Mouse (Mus musculus) neural tube, embryonic 14.5 days (tissue): Measurements from ENCODE around the gene Cnih3. TPM values are rescaled to one million over a fixed set of nuclear protein-coding genes. Genes with fewer than 3 reads are reported as not detected.

Experiments
- ATAC-seq: fragments of 200-750 bp; cut with Nextera tagmentation; 2 replicates; pipeline ENCODE4 v1.8.0; 2017; ENCODE audit warnings: low read depth, mild to moderate bottlenecking, moderate TSS enrichment, moderate library complexity
- H3K27ac ChIP-seq: fragments of 300-500 bp; sonication (generic); 2 replicates; pipeline ENCODE4 v1.5.1; 2014; ENCODE audit warnings: low read depth, mild to moderate bottlenecking, control low read depth, low read length, moderate library complexity, mixed read lengths
- H3K27me3 ChIP-seq: fragments of 300-500 bp; sonication (generic); 2 replicates; pipeline ENCODE4 v1.6.1; 2014; ENCODE audit warnings: low read length; ENCODE audit not compliant: control insufficient read depth, insufficient read depth
- H3K36me3 ChIP-seq: fragments of 300-500 bp; sonication (generic); 2 replicates; pipeline ENCODE4 v1.6.1; 2014; ENCODE audit warnings: low read length, mixed read lengths; ENCODE audit not compliant: control insufficient read depth, insufficient read depth
- H3K4me1 ChIP-seq: fragments of 300-500 bp; sonication (generic); 2 replicates; pipeline ENCODE4 v1.6.1; 2014; ENCODE audit warnings: low read length; ENCODE audit not compliant: control insufficient read depth, insufficient read depth
- H3K4me2 ChIP-seq: fragments of 300-500 bp; sonication (generic); 2 replicates; pipeline ENCODE4 v1.6.1; 2014; ENCODE audit warnings: mild to moderate bottlenecking, low read depth, low read length, control low read depth
- H3K4me3 ChIP-seq: fragments of 300-500 bp; sonication (generic); 2 replicates; pipeline ENCODE4 v1.5.1; 2014; ENCODE audit warnings: low read depth, low read length, control low read depth, mixed read lengths
- H3K9ac ChIP-seq: fragments of 300-500 bp; sonication (generic); replicated peaks from 2 replicates; pipeline ENCODE4 v1.6.1; 2014; ENCODE audit warnings: low read depth, mild to moderate bottlenecking, control low read depth, low read length, mixed read lengths
- H3K9me3 ChIP-seq: fragments of 300-500 bp; sonication (generic); 2 replicates; pipeline ENCODE4 v1.6.1; 2016; ENCODE audit warnings: low read length; ENCODE audit not compliant: control insufficient read depth
- WGBS: fragments of 180-500 bp; shearing (Covaris S2); extraction: QIAGEN DNeasy Blood & Tissue Kit; methylation state at CpG from one replicate; pipeline ENCODE4 v1.1.7; 2014; 5-methylcytosine and 5-hydroxymethylcytosine counted together
- polyA plus RNA-seq: library from polyadenylated mRNA; unstranded; fragments of >200 nt; fragmentation: Nextera tagmentation; extraction: Ambion mirVana; gene quantifications from 2 replicates; pipeline ENCODE4 v1.2.1, GENCODE M21; 2014

The Cnih3 gene
- polyA plus RNA-seq, 1 experiment from 2014 or later: 25.7 TPM

GRCm38 (mm10) chr1:181465027-181465426, 112.6 kb downstream of the Cnih3 start:
- Histone ChIP-seq H3K27me3 (no peaks in the 10 kb centered on the region), H3K9me3 (no peaks in the 10 kb centered on the region), H3K4me1 (no peaks in the 10 kb centered on the region; the same call in 1 of the 2 replicates), H3K9ac (no peak overlapping the region), H3K27ac (no peak overlapping the region), H3K36me3 (no peaks in the 10 kb centered on the region), H3K4me2 (no peak overlapping the region), H3K4me3 (no peak overlapping the region)
- ATAC-seq: no peak
- 41% methylated on average over 5 of the region's 5 CpGs for WGBS

DNA sequence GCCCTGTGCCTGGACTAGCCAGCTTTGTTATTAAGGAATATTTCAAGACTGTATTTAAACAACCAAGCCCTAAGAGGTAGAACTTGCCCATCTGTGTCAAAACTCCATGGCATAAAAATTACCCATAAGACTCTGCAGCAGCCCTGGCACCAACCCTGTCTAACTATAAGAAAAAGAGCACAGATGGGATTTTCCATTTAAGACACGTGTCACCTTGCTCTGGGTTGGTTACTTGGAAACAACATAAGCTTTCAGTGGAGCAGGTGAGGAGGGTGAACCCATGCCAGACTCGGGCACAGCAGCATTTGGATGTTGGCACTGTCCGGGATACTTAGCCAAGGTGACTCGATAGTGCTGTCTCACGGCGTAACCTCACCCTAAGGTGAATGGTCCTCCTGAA, 113.6 kb downstream of the Cnih3 start:
- Histone ChIP-seq H3K9me3 (no peaks in the 10 kb centered on the region), H3K27me3 (no peaks in the 10 kb centered on the region), H3K36me3 (no peaks in the 10 kb centered on the region), H3K27ac (no peak overlapping the region), H3K4me2 (no peak overlapping the region), H3K4me1 (no peaks in the 10 kb centered on the region; the same call in 1 of the 2 replicates), H3K4me3 (no peak overlapping the region), H3K9ac (no peak overlapping the region)
- ATAC-seq: no peak
- WGBS: 91% methylated on average over 6 of the region's 6 CpGs

- ATAC-seq: peak; percentile 61; the same call in 1 of the 2 replicates
- no peaks in the 10 kb centered on the region for H3K27me3 ChIP-seq
- no peaks in the 10 kb centered on the region for H3K36me3 ChIP-seq
- no peaks in the 10 kb centered on the region; the same call in 1 of the 2 replicates for H3K4me1 ChIP-seq
- no peak overlapping the region for H3K9ac ChIP-seq
- 67% methylated on average over 17 of the region's 17 CpGs for WGBS
- H3K27ac ChIP-seq: no peak overlapping the region
- no peak overlapping the region for H3K4me2 ChIP-seq
- no peak overlapping the region for H3K4me3 ChIP-seq
- peaks cover 3% of the 10 kb centered on the region; the same call in 1 of the 2 replicates for H3K9me3 ChIP-seq
Observed at GRCm38 (mm10) chr1:181466601-181467320, 114.3 kb downstream of the Cnih3 start.

DNA sequence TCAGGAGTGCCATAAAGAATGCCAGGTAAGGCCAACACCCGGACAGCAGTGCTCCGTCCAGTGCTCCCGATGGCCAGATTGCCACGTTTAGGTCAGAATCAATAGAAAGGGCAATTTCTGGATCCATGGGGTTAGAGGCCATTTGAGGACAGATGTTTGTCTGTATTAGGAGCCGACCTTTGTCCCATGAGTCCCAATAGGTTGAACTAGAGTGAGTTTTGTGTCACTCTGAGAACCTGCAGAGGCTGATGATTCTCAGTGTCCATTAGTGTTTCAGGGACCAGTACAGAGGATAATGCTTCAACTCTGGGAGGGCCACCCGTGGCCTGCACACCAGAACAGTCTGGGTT, 114.9 kb downstream of the Cnih3 start:
- 92% methylated on average over 6 of the region's 6 CpGs for WGBS
- ATAC-seq: no peak
- H3K4me2 ChIP-seq: no peak overlapping the region
- no peak overlapping the region for H3K27ac ChIP-seq
- no peaks in the 10 kb centered on the region for H3K27me3 ChIP-seq
- H3K36me3 ChIP-seq: no peaks in the 10 kb centered on the region
- H3K9me3 ChIP-seq: peaks cover 3% of the 10 kb centered on the region; the same call in 1 of the 2 replicates
- H3K9ac ChIP-seq: no peak overlapping the region
- no peak overlapping the region for H3K4me3 ChIP-seq
- no peaks in the 10 kb centered on the region; the same call in 1 of the 2 replicates for H3K4me1 ChIP-seq

- no peak overlapping the region for H3K9ac ChIP-seq
- no peak overlapping the region for H3K27ac ChIP-seq
- H3K27me3 ChIP-seq: no peaks in the 10 kb centered on the region
- no peak for ATAC-seq
- H3K9me3 ChIP-seq: peaks cover 3% of the 10 kb centered on the region; the same call in 1 of the 2 replicates
- H3K4me2 ChIP-seq: no peak overlapping the region
- WGBS: 82% methylated on average over 8 of the region's 8 CpGs
- no peak overlapping the region for H3K4me3 ChIP-seq
- no peaks in the 10 kb centered on the region; the same call in 1 of the 2 replicates for H3K4me1 ChIP-seq
- no peaks in the 10 kb centered on the region for H3K36me3 ChIP-seq
Observed at GRCm38 (mm10) chr1:181469415-181469814, 117.0 kb downstream of the Cnih3 start.

DNA sequence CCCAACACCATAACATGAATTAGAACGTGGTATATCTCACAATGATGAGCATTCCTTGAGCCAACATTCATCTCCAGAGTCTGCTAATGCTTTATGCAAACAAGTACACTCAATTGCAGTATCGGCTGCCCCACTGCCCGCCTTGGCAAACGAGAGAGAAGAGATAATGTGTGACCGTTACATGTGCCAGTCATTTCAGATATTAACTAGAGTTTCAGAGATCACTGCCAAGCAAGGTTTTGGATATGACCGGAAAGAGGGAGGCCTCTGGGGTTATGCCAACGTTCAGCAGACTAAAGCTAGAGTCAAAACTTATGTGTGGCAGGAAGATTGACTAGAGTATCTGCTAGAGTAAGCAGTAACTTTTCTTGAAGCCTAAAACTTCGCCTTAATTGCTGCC, 123.7 kb downstream of the Cnih3 start:
- WGBS: 82% methylated on average over 8 of the region's 8 CpGs

DNA sequence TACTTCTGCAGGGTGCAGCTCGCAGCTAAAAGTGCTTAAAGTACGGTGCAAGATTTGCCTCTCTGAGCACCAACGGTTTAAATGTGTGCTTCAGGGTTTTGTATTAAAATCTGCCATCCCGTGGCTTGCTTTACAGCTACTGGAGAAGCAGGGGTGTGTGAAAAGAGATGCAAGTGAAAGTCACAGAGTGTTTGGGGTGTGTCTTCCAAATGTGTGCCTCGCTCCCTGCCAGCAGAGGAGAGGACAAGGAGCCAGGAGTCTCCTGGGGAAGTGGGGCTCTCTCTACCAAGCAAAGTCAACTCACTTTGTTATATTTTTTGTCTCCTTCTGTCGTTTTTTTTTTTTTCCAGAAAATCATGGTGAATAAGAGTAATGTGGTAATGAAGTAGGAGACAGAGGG, 124.1 kb downstream of the Cnih3 start:
- Histone ChIP-seq H3K36me3 (no peaks in the 10 kb centered on the region), H3K4me3 (no peak overlapping the region), H3K9me3 (peaks cover under 1% of the 10 kb centered on the region; the same call in 1 of the 2 replicates), H3K27ac (no peak overlapping the region), H3K27me3 (no peaks in the 10 kb centered on the region), H3K4me1 (no peaks in the 10 kb centered on the region), H3K4me2 (no peak overlapping the region), H3K9ac (no peak overlapping the region)
- no peak for ATAC-seq
- WGBS: 77% methylated on average over 6 of the region's 6 CpGs

More for the DNA sequence above, 123.7 kb downstream of the Cnih3 start:
- no peaks in the 10 kb centered on the region for H3K27me3 ChIP-seq
- no peaks in the 10 kb centered on the region for H3K36me3 ChIP-seq
- no peak overlapping the region for H3K4me3 ChIP-seq
- H3K9me3 ChIP-seq: peaks cover 3% of the 10 kb centered on the region; the same call in 1 of the 2 replicates
- H3K4me2 ChIP-seq: no peak overlapping the region
- H3K9ac ChIP-seq: no peak overlapping the region
- no peaks in the 10 kb centered on the region for H3K4me1 ChIP-seq
- ATAC-seq: no peak
- H3K27ac ChIP-seq: no peak overlapping the region

- Histone ChIP-seq H3K9me3 (no peaks in the 10 kb centered on the region), H3K27ac (no peak overlapping the region), H3K27me3 (no peaks in the 10 kb centered on the region), H3K4me1 (0 out of 2 replicates have a peak, but pooled peaks cover 2% of the 10 kb centered on the region), H3K9ac (no peak overlapping the region), H3K4me2 (no peak overlapping the region), H3K4me3 (no peak overlapping the region), H3K36me3 (no peaks in the 10 kb centered on the region)
- WGBS: 54% methylated on average over 5 of the region's 5 CpGs
- ATAC-seq: 0 out of 2 replicates have a peak, but pooled peaks have one; percentile 31
Observed at GRCm38 (mm10) chr1:181484696-181485095, 132.3 kb downstream of the Cnih3 start.

- H3K27me3 ChIP-seq: no peaks in the 10 kb centered on the region
- no peak for ATAC-seq
- no peaks in the 10 kb centered on the region for H3K4me1 ChIP-seq
- H3K9ac ChIP-seq: no peak overlapping the region
- no peaks in the 10 kb centered on the region for H3K36me3 ChIP-seq
- H3K4me2 ChIP-seq: no peak overlapping the region
- 94% methylated on average over 2 of the region's 2 CpGs for WGBS
- H3K27ac ChIP-seq: no peak overlapping the region
- no peak overlapping the region for H3K4me3 ChIP-seq
- no peaks in the 10 kb centered on the region for H3K9me3 ChIP-seq
Observed at GRCm38 (mm10) chr1:181503471-181503870, 151.0 kb downstream of the Cnih3 start.
